Mouse (Mus musculus) kidney, embryonic 15.5 days (tissue): ENCODE data around the gene Adcyap1. TPM values are rescaled to one million over a fixed set of nuclear protein-coding genes. Genes with fewer than 3 reads are reported as not detected.

Experiments
- ATAC-seq: fragments of 200-750 bp; cut with Nextera tagmentation; replicated peaks from 2 replicates; pipeline ENCODE4 v1.8.0; 2017; ENCODE audit warnings: moderate TSS enrichment; ENCODE audit not compliant: low FRiP score
- H3K27ac ChIP-seq: fragments of 300-500 bp; sonication (generic); 2 replicates; pipeline ENCODE4 v1.5.1; 2015; ENCODE audit warnings: mild to moderate bottlenecking, inconsistent platforms
- H3K27me3 ChIP-seq: fragments of 300-500 bp; sonication (generic); 2 replicates; pipeline ENCODE4 v1.6.1; 2015; ENCODE audit warnings: inconsistent platforms
- H3K36me3 ChIP-seq: fragments of 300-500 bp; sonication (generic); 2 replicates; pipeline ENCODE4 v1.6.1; 2015; ENCODE audit warnings: inconsistent platforms
- H3K4me1 ChIP-seq: fragments of 300-500 bp; sonication (generic); 2 replicates; pipeline ENCODE4 v1.6.1; 2015; ENCODE audit warnings: inconsistent platforms
- H3K4me2 ChIP-seq: fragments of 300-500 bp; sonication (generic); 2 replicates; pipeline ENCODE4 v1.6.1; 2015; ENCODE audit warnings: moderate library complexity, mild to moderate bottlenecking, inconsistent platforms
- H3K4me3 ChIP-seq: fragments of 300-500 bp; sonication (generic); replicated peaks from 2 replicates; pipeline ENCODE4 v1.5.1; 2015; ENCODE audit warnings: mild to moderate bottlenecking, inconsistent platforms
- H3K9ac ChIP-seq: fragments of 300-500 bp; sonication (generic); 2 replicates; pipeline ENCODE4 v1.6.1; 2015; ENCODE audit warnings: mild to moderate bottlenecking, inconsistent platforms
- H3K9me3 ChIP-seq: fragments of 300-500 bp; sonication (generic); replicated peaks from 2 replicates; pipeline ENCODE4 v1.6.1; 2016; ENCODE audit warnings: inconsistent platforms
- WGBS: fragments of 180-500 bp; shearing (Covaris S2); methylation state at CpG from one replicate; pipeline ENCODE4 v1.1.7; 2015; ENCODE audit warnings: mixed read lengths; 5-methylcytosine and 5-hydroxymethylcytosine counted together
- polyA plus RNA-seq: library from polyadenylated mRNA; unstranded; fragments of >200 nt; fragmentation: Nextera tagmentation; extraction: Ambion mirVana; gene quantifications from 2 replicates; pipeline ENCODE4 v1.2.1, GENCODE M21; 2015

Gene Adcyap1
- polyA plus RNA-seq: 0.08 TPM in 1 of 2 replicates, not detected in the other

DNA sequence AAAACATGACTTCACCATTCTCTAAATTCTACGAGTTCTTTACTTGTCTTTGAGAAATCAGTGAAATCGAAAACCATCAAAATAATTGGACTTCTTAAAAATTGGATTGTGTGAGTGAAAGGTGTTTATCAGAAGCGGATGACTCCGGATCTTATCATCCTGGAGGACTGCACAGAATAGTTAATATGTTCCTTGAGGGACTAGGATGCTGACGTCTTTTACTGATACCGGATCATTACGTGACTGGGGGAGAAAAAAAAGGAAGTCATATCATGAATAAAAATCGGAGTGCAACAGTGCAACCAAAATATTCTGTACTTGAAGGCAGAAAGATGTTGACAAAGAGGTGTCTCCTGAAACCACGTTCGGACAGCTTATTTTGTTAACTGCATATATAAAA is at the start of gene Adcyap1:
TSS of gene Adcyap1 (plus strand) at position 301 of the 400 bp plus-strand sequence.
- WGBS: 30% methylated on average over 10 of the region's 10 CpGs

GRCm38 (mm10) chr17:93158280-93158851 is 40.5 kb upstream of the Adcyap1 start:
- ATAC-seq: 0 out of 2 replicates have a peak, but pooled peaks have one; percentile 58
- Histone ChIP-seq H3K27ac (no peak overlapping the region), H3K36me3 (no peaks in the 10 kb centered on the region)

More for the DNA sequence above, at the start of gene Adcyap1:
- no peaks in the 10 kb centered on the region for H3K36me3 ChIP-seq
- H3K4me2 ChIP-seq: no peak within 1 kb of the TSS
- no peak within 1 kb of the TSS for H3K4me3 ChIP-seq
- peaks cover 80% of the 10 kb centered on the region for H3K27me3 ChIP-seq
- peaks cover 27% of the 10 kb centered on the region for H3K4me1 ChIP-seq
- H3K9me3 ChIP-seq: no peaks in the 10 kb centered on the region
- ATAC-seq: no peak
- H3K27ac ChIP-seq: no peak within 1 kb of the TSS
- no peak within 1 kb of the TSS for H3K9ac ChIP-seq

DNA sequence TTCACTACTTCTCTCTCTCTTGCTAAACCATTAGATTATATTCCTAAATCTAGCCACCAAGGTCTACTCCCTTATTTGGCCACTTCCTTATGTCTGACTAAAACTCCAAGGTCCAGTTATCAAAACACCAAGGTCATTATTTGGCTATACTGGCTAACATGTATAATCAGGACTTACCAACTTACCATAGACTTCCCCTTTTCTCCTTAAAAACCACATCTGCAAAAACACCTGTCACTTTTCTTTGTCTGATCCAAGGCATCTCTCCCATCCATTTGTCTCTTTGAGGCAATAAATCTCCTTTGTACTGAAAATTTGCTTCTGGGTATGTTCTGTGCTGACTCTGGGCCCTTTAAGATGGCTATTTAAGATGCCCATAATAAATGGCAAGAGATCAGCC is 29.2 kb upstream of the Adcyap1 start:
- Histone ChIP-seq H3K9me3 (no peaks in the 10 kb centered on the region), H3K4me1 (no peaks in the 10 kb centered on the region), H3K4me2 (no peak overlapping the region), H3K27me3 (no peaks in the 10 kb centered on the region), H3K9ac (no peak overlapping the region), H3K4me3 (no peak overlapping the region), H3K36me3 (no peaks in the 10 kb centered on the region), H3K27ac (no peak overlapping the region)
- no peak for ATAC-seq

More at GRCm38 (mm10) chr17:93158280-93158851, 40.5 kb upstream of the Adcyap1 start:
- H3K4me3 ChIP-seq: no peak overlapping the region
- H3K4me1 ChIP-seq: no peaks in the 10 kb centered on the region
- WGBS: 34% methylated on average over 1 of the region's 1 CpGs
- H3K4me2 ChIP-seq: no peak overlapping the region
- no peak overlapping the region for H3K9ac ChIP-seq
- H3K27me3 ChIP-seq: no peaks in the 10 kb centered on the region
- no peaks in the 10 kb centered on the region for H3K9me3 ChIP-seq

DNA sequence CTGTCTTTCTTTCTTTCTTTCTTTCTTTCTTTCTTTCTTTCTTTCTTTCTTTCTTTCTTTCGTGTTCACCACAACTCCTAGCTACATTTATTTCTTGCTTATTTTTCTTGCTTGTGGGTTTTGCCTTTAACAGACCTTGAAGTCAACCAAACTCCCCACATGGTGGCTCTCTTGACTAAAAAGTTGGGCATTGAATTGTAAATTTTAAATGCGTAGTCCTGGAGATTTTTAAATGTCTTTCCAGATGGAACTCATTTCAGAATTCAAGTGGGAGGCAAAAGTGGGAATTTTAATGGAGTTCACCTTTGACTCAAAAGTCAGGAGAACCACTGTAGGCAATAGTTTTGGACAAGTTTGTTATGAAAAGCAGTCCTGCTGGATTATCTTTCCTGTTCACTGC is 2.0 kb upstream of the Adcyap1 start:
- H3K9ac ChIP-seq: no peak overlapping the region
- no peak overlapping the region for H3K4me2 ChIP-seq
- peaks cover 62% of the 10 kb centered on the region for H3K27me3 ChIP-seq
- no peak overlapping the region for H3K27ac ChIP-seq
- WGBS: 45% methylated on average over 2 of the region's 2 CpGs
- H3K9me3 ChIP-seq: no peaks in the 10 kb centered on the region
- H3K36me3 ChIP-seq: no peaks in the 10 kb centered on the region
- peaks cover 10% of the 10 kb centered on the region; the same call in 1 of the 2 replicates for H3K4me1 ChIP-seq
- ATAC-seq: no peak
- H3K4me3 ChIP-seq: no peak overlapping the region

GRCm38 (mm10) chr17:93198213-93198612 is 604 bp upstream of the Adcyap1 start:
- no peak for ATAC-seq
- 14% methylated on average over 4 of the region's 4 CpGs for WGBS
- Histone ChIP-seq H3K4me2 (no peak overlapping the region), H3K36me3 (no peaks in the 10 kb centered on the region), H3K27me3 (peaks cover 75% of the 10 kb centered on the region), H3K4me3 (no peak overlapping the region), H3K4me1 (peaks cover 22% of the 10 kb centered on the region), H3K9ac (no peak overlapping the region), H3K9me3 (no peaks in the 10 kb centered on the region), H3K27ac (no peak overlapping the region)

DNA sequence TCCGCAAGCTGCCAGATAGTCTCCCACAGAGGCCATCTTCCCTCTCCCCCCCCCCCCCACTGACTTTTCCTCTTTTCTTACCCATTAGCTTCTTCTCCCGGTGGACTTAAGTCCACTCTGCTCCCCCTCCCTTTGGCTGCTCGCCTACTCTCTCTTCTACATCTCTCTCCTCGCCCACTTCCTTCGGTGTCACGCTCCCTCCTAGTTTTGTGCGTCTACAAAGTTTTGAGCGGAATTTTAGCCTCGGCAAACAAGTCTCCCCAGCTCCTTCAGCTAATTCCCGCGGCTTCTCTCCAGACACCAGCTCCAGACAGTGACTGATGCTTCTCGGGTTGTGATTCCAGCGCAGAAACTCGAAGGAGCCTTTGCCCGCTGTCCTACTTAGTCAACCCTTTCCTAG is 401 bp downstream of the Adcyap1 start:
- Histone ChIP-seq H3K27ac (no peak overlapping the region), H3K4me1 (peaks cover 29% of the 10 kb centered on the region), H3K9ac (no peak overlapping the region), H3K36me3 (no peaks in the 10 kb centered on the region), H3K4me3 (no peak overlapping the region), H3K4me2 (no peak overlapping the region), H3K9me3 (no peaks in the 10 kb centered on the region), H3K27me3 (peaks cover 83% of the 10 kb centered on the region)
- no peak for ATAC-seq
- WGBS: 2% methylated on average over 15 of the region's 15 CpGs

- Histone ChIP-seq H3K9me3 (no peaks in the 10 kb centered on the region), H3K4me2 (no peak overlapping the region), H3K27ac (no peak overlapping the region), H3K9ac (no peak overlapping the region), H3K27me3 (peaks cover 88% of the 10 kb centered on the region), H3K4me1 (peaks cover 29% of the 10 kb centered on the region), H3K4me3 (no peak overlapping the region), H3K36me3 (no peaks in the 10 kb centered on the region)
- 2% methylated on average over 9 of the region's 9 CpGs for WGBS
- no peak for ATAC-seq
Measured at GRCm38 (mm10) chr17:93199747-93200146, 930 bp downstream of the Adcyap1 start.

DNA sequence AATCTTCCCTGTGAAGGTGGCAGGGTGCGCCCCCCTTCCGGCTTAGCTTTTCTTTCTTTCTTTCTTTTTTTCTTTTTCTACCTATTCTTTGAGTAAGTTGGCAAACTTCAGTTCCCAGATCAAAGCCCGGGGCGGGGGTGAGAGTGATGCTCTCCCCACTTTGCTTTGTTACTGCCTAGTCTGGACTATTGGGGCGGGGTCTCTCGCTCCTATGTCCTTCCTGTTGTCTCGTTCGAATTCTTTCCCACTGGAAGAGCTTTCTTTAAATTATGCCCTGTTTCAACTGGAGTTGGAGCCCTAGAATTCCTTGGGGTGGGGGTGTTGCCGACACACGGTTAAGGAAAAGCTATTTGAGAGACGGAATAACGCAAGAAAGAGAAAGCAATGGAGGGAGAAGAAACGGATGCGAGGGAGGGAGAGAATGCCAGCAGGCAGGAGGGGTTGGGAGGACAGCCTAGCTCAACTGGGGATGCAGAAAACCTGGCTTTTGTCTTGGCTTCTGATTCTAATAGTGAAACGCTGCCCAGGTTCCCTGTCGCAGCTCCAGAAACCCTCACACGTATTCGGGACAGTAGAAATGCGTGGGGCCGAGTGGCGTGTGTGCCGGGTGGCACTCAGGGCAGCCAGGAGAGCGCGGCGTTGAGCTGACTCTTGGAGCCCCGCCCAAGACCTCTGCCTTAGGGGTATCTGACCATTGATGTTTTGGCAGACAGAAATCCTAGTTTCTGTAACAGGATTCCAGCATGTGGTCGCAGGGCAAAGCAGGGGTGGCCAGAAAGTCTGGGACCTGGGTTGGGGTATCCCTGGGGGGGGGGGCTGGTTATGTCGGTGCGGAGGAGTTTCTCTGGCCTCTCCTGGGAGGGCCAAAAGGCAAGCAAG is 1.8 kb downstream of the Adcyap1 start:
- peak overlapping the region; percentile 12; the same call in 1 of the 2 replicates for H3K4me3 ChIP-seq
- H3K9ac ChIP-seq: no peak overlapping the region
- no peak for ATAC-seq
- peaks cover 29% of the 10 kb centered on the region for H3K4me1 ChIP-seq
- peaks cover 91% of the 10 kb centered on the region for H3K27me3 ChIP-seq
- WGBS: 1% methylated on average over 29 of the region's 29 CpGs
- H3K36me3 ChIP-seq: no peaks in the 10 kb centered on the region
- H3K27ac ChIP-seq: no peak overlapping the region
- peak overlapping the region; percentile 38 for H3K4me2 ChIP-seq
- no peaks in the 10 kb centered on the region for H3K9me3 ChIP-seq

- H3K27me3 ChIP-seq: peaks cover 89% of the 10 kb centered on the region
- no peak overlapping the region for H3K27ac ChIP-seq
- peak overlapping the region; percentile 59 for H3K4me2 ChIP-seq
- peaks cover 29% of the 10 kb centered on the region for H3K4me1 ChIP-seq
- ATAC-seq: no peak
- 1% methylated on average over 16 of the region's 16 CpGs for WGBS
- H3K4me3 ChIP-seq: peak overlapping the region; percentile 37
- no peaks in the 10 kb centered on the region for H3K9me3 ChIP-seq
- H3K36me3 ChIP-seq: no peaks in the 10 kb centered on the region
- no peak overlapping the region for H3K9ac ChIP-seq
Measured at GRCm38 (mm10) chr17:93201265-93201925, 2.6 kb downstream of the Adcyap1 start.

- Histone ChIP-seq H3K27ac (no peak overlapping the region), H3K27me3 (peaks cover 83% of the 10 kb centered on the region), H3K4me3 (peak overlapping the region; percentile 37), H3K36me3 (no peaks in the 10 kb centered on the region), H3K4me1 (peaks cover 29% of the 10 kb centered on the region), H3K4me2 (peak overlapping the region; percentile 59), H3K9ac (no peak overlapping the region), H3K9me3 (no peaks in the 10 kb centered on the region)
- WGBS: under 1% methylated on average over 44 of the region's 44 CpGs
- ATAC-seq: peak; percentile 52; the same call in 1 of the 2 replicates
Measured at GRCm38 (mm10) chr17:93202165-93203075, 3.6 kb downstream of the Adcyap1 start.
